Mouse (Mus musculus) limb, embryonic 15.5 days (tissue): Measurements from ENCODE around the gene Gbp3. TPM values are rescaled to one million over a fixed set of nuclear protein-coding genes. Genes with fewer than 3 reads are reported as not detected.
"Not testable (repeated sequence)": the region's sequence is repeated elsewhere in the genome, so short reads cannot be mapped to it uniquely, and the experiment has no call there.

Source experiments
- ATAC-seq: fragments of 200-750 bp; cut with Nextera tagmentation; 2 replicates; pipeline ENCODE4 v1.8.0; 2017; ENCODE audit warnings: low read depth, moderate TSS enrichment; ENCODE audit not compliant: insufficient number of reproducible peaks, low FRiP score, low TSS enrichment
- H3K27ac ChIP-seq: fragments of 300-500 bp; sonication (generic); 2 replicates; pipeline ENCODE4 v1.5.1; 2015; ENCODE audit warnings: moderate library complexity, mild to moderate bottlenecking, inconsistent platforms
- H3K27me3 ChIP-seq: fragments of 300-500 bp; sonication (generic); 2 replicates; pipeline ENCODE4 v1.6.1; 2015; ENCODE audit warnings: inconsistent platforms
- H3K36me3 ChIP-seq: fragments of 300-500 bp; sonication (generic); 2 replicates; pipeline ENCODE4 v1.6.1; 2015; ENCODE audit warnings: inconsistent platforms
- H3K4me1 ChIP-seq: fragments of 300-500 bp; sonication (generic); 2 replicates; pipeline ENCODE4 v1.6.1; 2015; ENCODE audit warnings: inconsistent platforms
- H3K4me2 ChIP-seq: fragments of 300-500 bp; sonication (generic); 2 replicates; pipeline ENCODE4 v1.6.1; 2015; ENCODE audit warnings: mild to moderate bottlenecking, inconsistent platforms
- H3K4me3 ChIP-seq: fragments of 300-500 bp; sonication (generic); 2 replicates; pipeline ENCODE4 v1.5.1; 2015; ENCODE audit warnings: mild to moderate bottlenecking, inconsistent platforms
- H3K9ac ChIP-seq: fragments of 300-500 bp; sonication (generic); 2 replicates; pipeline ENCODE4 v1.6.1; 2015; ENCODE audit warnings: inconsistent platforms
- H3K9me3 ChIP-seq: fragments of 300-500 bp; sonication (generic); 2 replicates; pipeline ENCODE4 v1.6.1; 2016; ENCODE audit warnings: inconsistent platforms
- WGBS: fragments of 180-500 bp; shearing (Covaris S2); methylation state at CpG from one replicate; pipeline ENCODE4 v1.1.7; 2015; 5-methylcytosine and 5-hydroxymethylcytosine counted together
- polyA plus RNA-seq: library from polyadenylated mRNA; unstranded; fragments of >200 nt; fragmentation: Nextera tagmentation; extraction: Ambion mirVana; gene quantifications from 2 replicates; pipeline ENCODE4 v1.2.1, GENCODE M21; 2015

The Gbp3 gene
- 1.1 and 1.5 TPM in 2 replicates for polyA plus RNA-seq

GRCm38 (mm10) chr3:142559632-142560228, at the start of gene Gbp3:
Gbp3 (plus strand) TSS chr3:142560026.
- H3K9ac ChIP-seq: 0 out of 2 replicates have a peak within 1 kb of the TSS, but pooled peaks have one; percentile 7
- H3K36me3 ChIP-seq: no peaks in the 10 kb centered on the region
- ATAC-seq: no peak

GRCm38 (mm10) chr3:142528116-142528515, 31.7 kb upstream of the Gbp3 start:
- no peak overlapping the region for H3K27ac ChIP-seq
- no peak overlapping the region for H3K4me2 ChIP-seq
- H3K9me3 ChIP-seq: no peaks in the 10 kb centered on the region
- no peaks in the 10 kb centered on the region for H3K36me3 ChIP-seq
- ATAC-seq: no peak
- no peak overlapping the region for H3K9ac ChIP-seq
- H3K27me3 ChIP-seq: no peaks in the 10 kb centered on the region; the same call in 1 of the 2 replicates
- WGBS: 82% methylated on average over 3 of the region's 3 CpGs
- H3K4me1 ChIP-seq: no peaks in the 10 kb centered on the region
- H3K4me3 ChIP-seq: no peak overlapping the region

More at GRCm38 (mm10) chr3:142559632-142560228, at the start of gene Gbp3:
- Histone ChIP-seq H3K4me1 (0 out of 2 replicates have a peak, but pooled peaks cover 3% of the 10 kb centered on the region), H3K9me3 (no peaks in the 10 kb centered on the region), H3K27ac (no peak within 1 kb of the TSS), H3K4me2 (peak within 1 kb of the TSS; percentile 45), H3K4me3 (peak within 1 kb of the TSS; percentile 36), H3K27me3 (no peaks in the 10 kb centered on the region)
- WGBS: 26% methylated on average over 3 of the region's 3 CpGs

GRCm38 (mm10) chr3:142529597-142529996, 30.2 kb upstream of the Gbp3 start:
- WGBS: 45% methylated on average over 2 of the region's 2 CpGs
- H3K9ac ChIP-seq: no peak overlapping the region

GRCm38 (mm10) chr3:142530087-142530953, 29.5 kb upstream of the Gbp3 start, which contains the start of gene Gbp7:
Gbp7 (plus strand) TSS chr3:142530342.
- peak; percentile 72 for ATAC-seq
- H3K27ac ChIP-seq: no peak within 1 kb of the TSS
- no peaks in the 10 kb centered on the region for H3K4me1 ChIP-seq
- no peaks in the 10 kb centered on the region for H3K36me3 ChIP-seq
- H3K4me3 ChIP-seq: peak within 1 kb of the TSS; percentile 58
- H3K9ac ChIP-seq: peak within 1 kb of the TSS; percentile 21
- H3K9me3 ChIP-seq: no peaks in the 10 kb centered on the region
- no peaks in the 10 kb centered on the region; the same call in 1 of the 2 replicates for H3K27me3 ChIP-seq
- WGBS: 1% methylated on average over 30 of the region's 30 CpGs
- H3K4me2 ChIP-seq: peak within 1 kb of the TSS; percentile 88

More at GRCm38 (mm10) chr3:142529597-142529996, 30.2 kb upstream of the Gbp3 start:
- Histone ChIP-seq H3K27ac (no peak overlapping the region), H3K27me3 (no peaks in the 10 kb centered on the region; the same call in 1 of the 2 replicates), H3K36me3 (no peaks in the 10 kb centered on the region), H3K4me2 (peak overlapping the region; percentile 88), H3K4me1 (no peaks in the 10 kb centered on the region), H3K9me3 (no peaks in the 10 kb centered on the region), H3K4me3 (peak overlapping the region; percentile 58)
- ATAC-seq: no peak

- H3K27me3 ChIP-seq: no peaks in the 10 kb centered on the region; the same call in 1 of the 2 replicates
- 95% methylated on average over 3 of the region's 3 CpGs for WGBS
- H3K9me3 ChIP-seq: no peaks in the 10 kb centered on the region
- no peak overlapping the region for H3K4me2 ChIP-seq
- ATAC-seq: no peak
- H3K9ac ChIP-seq: no peak overlapping the region
- no peaks in the 10 kb centered on the region for H3K4me1 ChIP-seq
- no peak overlapping the region for H3K4me3 ChIP-seq
- no peaks in the 10 kb centered on the region for H3K36me3 ChIP-seq
- H3K27ac ChIP-seq: no peak overlapping the region
Measured at GRCm38 (mm10) chr3:142531595-142531994, 28.2 kb upstream of the Gbp3 start.

- Histone ChIP-seq H3K36me3 (no peaks in the 10 kb centered on the region), H3K27me3 (no peaks in the 10 kb centered on the region; the same call in 1 of the 2 replicates), H3K4me1 (no peaks in the 10 kb centered on the region), H3K9ac (no peak overlapping the region), H3K9me3 (no peaks in the 10 kb centered on the region), H3K4me3 (no peak overlapping the region), H3K27ac (no peak overlapping the region), H3K4me2 (no peak overlapping the region)
- ATAC-seq: no peak
- 89% methylated on average over 3 of the region's 3 CpGs for WGBS
Measured at GRCm38 (mm10) chr3:142533185-142533584, 26.6 kb upstream of the Gbp3 start.

GRCm38 (mm10) chr3:142535667-142536066, 24.2 kb upstream of the Gbp3 start:
- Histone ChIP-seq H3K9me3 (no peaks in the 10 kb centered on the region), H3K27ac (no peak overlapping the region), H3K27me3 (no peaks in the 10 kb centered on the region; the same call in 1 of the 2 replicates), H3K4me2 (no peak overlapping the region), H3K36me3 (no peaks in the 10 kb centered on the region), H3K9ac (no peak overlapping the region), H3K4me1 (no peaks in the 10 kb centered on the region), H3K4me3 (no peak overlapping the region)
- WGBS: 67% methylated on average over 1 of the region's 1 CpGs
- no peak for ATAC-seq

- H3K27me3 ChIP-seq: no peaks in the 10 kb centered on the region
- WGBS: 85% methylated on average over 6 of the region's 6 CpGs
- H3K36me3 ChIP-seq: no peaks in the 10 kb centered on the region
- H3K9me3 ChIP-seq: no peaks in the 10 kb centered on the region
- no peak overlapping the region for H3K9ac ChIP-seq
- no peak for ATAC-seq
- H3K4me1 ChIP-seq: no peaks in the 10 kb centered on the region
- H3K4me3 ChIP-seq: no peak overlapping the region
- no peak overlapping the region for H3K4me2 ChIP-seq
- no peak overlapping the region for H3K27ac ChIP-seq
Measured at GRCm38 (mm10) chr3:142541391-142541790, 18.4 kb upstream of the Gbp3 start.

GRCm38 (mm10) chr3:142542776-142543175, 17.1 kb upstream of the Gbp3 start:
- H3K9me3 ChIP-seq, H3K4me2 ChIP-seq, H3K36me3 ChIP-seq, H3K9ac ChIP-seq, H3K27ac ChIP-seq, H3K4me1 ChIP-seq, H3K27me3 ChIP-seq, ATAC-seq, H3K4me3 ChIP-seq: not testable (repeated sequence)
- 78% methylated on average over 12 of the region's 12 CpGs for WGBS

- 80% methylated on average over 3 of the region's 3 CpGs for WGBS
- H3K27ac ChIP-seq: no peak overlapping the region
- H3K9me3 ChIP-seq: no peaks in the 10 kb centered on the region
- ATAC-seq: no peak
- no peaks in the 10 kb centered on the region for H3K36me3 ChIP-seq
- H3K4me3 ChIP-seq: no peak overlapping the region
- no peaks in the 10 kb centered on the region for H3K27me3 ChIP-seq
- no peaks in the 10 kb centered on the region for H3K4me1 ChIP-seq
- H3K4me2 ChIP-seq: no peak overlapping the region
- H3K9ac ChIP-seq: no peak overlapping the region
Measured at GRCm38 (mm10) chr3:142546690-142547089, 13.1 kb upstream of the Gbp3 start.

- ATAC-seq: no peak
- Histone ChIP-seq H3K27ac (no peak overlapping the region), H3K4me1 (no peaks in the 10 kb centered on the region), H3K27me3 (no peaks in the 10 kb centered on the region), H3K4me3 (no peak overlapping the region), H3K9me3 (no peaks in the 10 kb centered on the region), H3K4me2 (no peak overlapping the region), H3K36me3 (no peaks in the 10 kb centered on the region), H3K9ac (no peak overlapping the region)
- WGBS: 82% methylated on average over 3 of the region's 3 CpGs
Measured at GRCm38 (mm10) chr3:142550052-142550676, 9.7 kb upstream of the Gbp3 start.
